Mouse (Mus musculus): ENCODE data around the gene Mymx. TPM values are rescaled to one million over a fixed set of nuclear protein-coding genes. Genes with fewer than 3 reads are reported as not detected.
A peak's percentile ranks its signal among the peaks of the same experiment; 100 is the strongest.

Gene Mymx
- total and polyA plus RNA-seq, 3 experiments, result not detected

- Histone ChIP-seq H3K9ac (ENCODE audit: low read depth, low read length) (no peak overlapping the region), H3K4me3 (no peak overlapping the region), H3K79me2 (replicated peaks; ENCODE audit: control insufficient read depth, insufficient read depth, low read length) (no peaks in the 10 kb centered on the region), H3K27me3 (ENCODE audit: control insufficient read depth, insufficient read depth, low read length) (no peaks in the 10 kb centered on the region), H3K27ac (no peak overlapping the region), H3K36me3 (ENCODE audit: control insufficient read depth, insufficient read depth, low read length) (peaks cover 2% of the 10 kb centered on the region; the same call in 1 of the 2 replicates), H3K4me1 (ENCODE audit: control insufficient read depth, insufficient read depth, low read length) (peaks cover 9% of the 10 kb centered on the region)
- WGBS, result 71% methylated on average over 15 of the region's 15 CpGs
- no peak for DNase-seq
- TF ChIP-seq EP300 (IDR thresholded peaks at IDR 0.05; ENCODE audit: insufficient read depth, low read depth, low read length) (no peak), CTCF (IDR thresholded peaks at IDR 0.05) (no peak), POLR2A (IDR thresholded peaks at IDR 0.05; ENCODE audit: insufficient read depth, low read depth, low read length) (no peak)
- intact Hi-C loops (cut with DNase I), result no loop called here
Observed at GRCm38 (mm10) chr17:45606992-45607879, 5.3 kb upstream of the Mymx start.

- Histone ChIP-seq H3K79me2 (replicated peaks; ENCODE audit: control insufficient read depth, insufficient read depth, low read length) (no peaks in the 10 kb centered on the region), H3K9ac (ENCODE audit: low read depth, low read length) (no peak overlapping the region), H3K27ac (no peak overlapping the region), H3K27me3 (ENCODE audit: control insufficient read depth, insufficient read depth, low read length) (no peaks in the 10 kb centered on the region), H3K4me3 (no peak overlapping the region), H3K4me1 (ENCODE audit: control insufficient read depth, insufficient read depth, low read length) (0 out of 2 replicates have a peak, but pooled peaks cover 2% of the 10 kb centered on the region), H3K36me3 (ENCODE audit: control insufficient read depth, insufficient read depth, low read length) (no peaks in the 10 kb centered on the region)
- intact Hi-C loops (cut with DNase I), result no loop called here
- whole genome bisulfite sequencing, result 92% methylated on average over 3 of the region's 3 CpGs
- TF ChIP-seq POLR2A (IDR thresholded peaks at IDR 0.05; ENCODE audit: insufficient read depth, low read depth, low read length) (no peak), EP300 (IDR thresholded peaks at IDR 0.05; ENCODE audit: insufficient read depth, low read depth, low read length) (no peak), CTCF (IDR thresholded peaks at IDR 0.05) (no peak)
- no peak for DNase-seq
Observed at GRCm38 (mm10) chr17:45602984-45603383, 1.1 kb upstream of the Mymx start.

GRCm38 (mm10) chr17:45601325-45601724 is 577 bp downstream of the Mymx start:
- peak in 1 of 2 experiments; percentile 20 for DNase-seq
- H3K27me3 ChIP-seq (ENCODE audit: control insufficient read depth, insufficient read depth, low read length), result no peaks in the 10 kb centered on the region
- H3K4me1 ChIP-seq (ENCODE audit: control insufficient read depth, insufficient read depth, low read length), result peaks cover 11% of the 10 kb centered on the region
- H3K79me2 ChIP-seq (replicated peaks; ENCODE audit: control insufficient read depth, insufficient read depth, low read length), result no peaks in the 10 kb centered on the region
- TF ChIP-seq CTCF (IDR thresholded peaks at IDR 0.05) (no peak), POLR2A (IDR thresholded peaks at IDR 0.05; ENCODE audit: insufficient read depth, low read depth, low read length) (no peak), EP300 (IDR thresholded peaks at IDR 0.05; ENCODE audit: insufficient read depth, low read depth, low read length) (no peak)
- no peak overlapping the region for H3K4me3 ChIP-seq
- no peaks in the 10 kb centered on the region for H3K36me3 ChIP-seq (ENCODE audit: control insufficient read depth, insufficient read depth, low read length)
- no peak overlapping the region for H3K27ac ChIP-seq
- H3K9ac ChIP-seq (ENCODE audit: low read depth, low read length), result no peak overlapping the region
- intact Hi-C loops (cut with DNase I), result no loop called here
- WGBS, result 43% methylated on average over 22 of the region's 22 CpGs

GRCm38 (mm10) chr17:45600267-45600666 is 1.6 kb downstream of the Mymx start:
- Histone ChIP-seq H3K4me1 (ENCODE audit: control insufficient read depth, insufficient read depth, low read length) (peaks cover 14% of the 10 kb centered on the region), H3K27me3 (ENCODE audit: control insufficient read depth, insufficient read depth, low read length) (no peaks in the 10 kb centered on the region), H3K79me2 (replicated peaks; ENCODE audit: control insufficient read depth, insufficient read depth, low read length) (no peaks in the 10 kb centered on the region), H3K4me3 (no peak overlapping the region), H3K27ac (no peak overlapping the region), H3K9ac (ENCODE audit: low read depth, low read length) (no peak overlapping the region), H3K36me3 (ENCODE audit: control insufficient read depth, insufficient read depth, low read length) (no peaks in the 10 kb centered on the region)
- 79% methylated on average over 8 of the region's 8 CpGs for WGBS
- TF ChIP-seq EP300 (IDR thresholded peaks at IDR 0.05; ENCODE audit: insufficient read depth, low read depth, low read length) (no peak), POLR2A (IDR thresholded peaks at IDR 0.05; ENCODE audit: insufficient read depth, low read depth, low read length) (no peak), CTCF (IDR thresholded peaks at IDR 0.05) (no peak)
- intact Hi-C loops (cut with DNase I), result no loop called here
- no peak for DNase-seq

- DNase-seq, result peak; percentile 78 to 80
- Histone ChIP-seq H3K36me3 (ENCODE audit: control insufficient read depth, insufficient read depth, low read length) (no peaks in the 10 kb centered on the region), H3K9ac (ENCODE audit: low read depth, low read length) (peak within 1 kb of the TSS; percentile 65), H3K27me3 (ENCODE audit: control insufficient read depth, insufficient read depth, low read length) (no peaks in the 10 kb centered on the region), H3K27ac (peak within 1 kb of the TSS; percentile 43; the same call in 1 of the 2 replicates), H3K79me2 (replicated peaks; ENCODE audit: control insufficient read depth, insufficient read depth, low read length) (no peaks in the 10 kb centered on the region), H3K4me3 (peak within 1 kb of the TSS; percentile 48), H3K4me1 (ENCODE audit: control insufficient read depth, insufficient read depth, low read length) (peaks cover 15% of the 10 kb centered on the region)
- TF ChIP-seq CTCF (IDR thresholded peaks at IDR 0.05), result peak; percentile 19; the same call in 1 of the 2 replicates
- no peak for TF ChIP-seq POLR2A (IDR thresholded peaks at IDR 0.05; ENCODE audit: insufficient read depth, low read depth, low read length)
- intact Hi-C loops (cut with DNase I), result loop anchor here (2.0 kb wide), 1 partner anchor 15 kb away; no protein-coding TSS in a partner anchor
- 24% methylated on average over 32 of the region's 32 CpGs for WGBS
Observed at GRCm38 (mm10) chr17:45599446-45600242, 2.3 kb downstream of the Mymx start, which contains the start of gene Slc29a1. Gene Slc29a1 (minus strand): TSS chr17:45599606.
